Mouse (Mus musculus) left cerebral cortex, postnatal 10 days (tissue): Measurements from ENCODE around the gene Plch1. TPM values are rescaled to one million over a fixed set of nuclear protein-coding genes. Genes with fewer than 3 reads are reported as not detected.

Source experiments
- DNase-seq, 2 experiments: peaks; one replicate each; pipeline ENCODE4 v3.0.0; 2021 to 2022; ENCODE audit warnings: low spot score in 2 of 2, mixed read lengths in 1 of 2; ENCODE audit errors: extremely low spot score in 1 of 2
- intact Hi-C: fragments of 180-260 bp; cut with DNase I; formaldehyde crosslinking; loops from one replicate; pipeline ENCODE4 v1.15.1; 2025
- total RNA-seq, 2 experiments: library from RNA; stranded (reverse); gene quantifications; 2 replicates each; pipeline ENCODE4 v1.2.3; 2021

Gene Plch1
- total RNA-seq, 2 experiments from 2014 or later, result 9.0 to 9.1 TPM

DNA sequence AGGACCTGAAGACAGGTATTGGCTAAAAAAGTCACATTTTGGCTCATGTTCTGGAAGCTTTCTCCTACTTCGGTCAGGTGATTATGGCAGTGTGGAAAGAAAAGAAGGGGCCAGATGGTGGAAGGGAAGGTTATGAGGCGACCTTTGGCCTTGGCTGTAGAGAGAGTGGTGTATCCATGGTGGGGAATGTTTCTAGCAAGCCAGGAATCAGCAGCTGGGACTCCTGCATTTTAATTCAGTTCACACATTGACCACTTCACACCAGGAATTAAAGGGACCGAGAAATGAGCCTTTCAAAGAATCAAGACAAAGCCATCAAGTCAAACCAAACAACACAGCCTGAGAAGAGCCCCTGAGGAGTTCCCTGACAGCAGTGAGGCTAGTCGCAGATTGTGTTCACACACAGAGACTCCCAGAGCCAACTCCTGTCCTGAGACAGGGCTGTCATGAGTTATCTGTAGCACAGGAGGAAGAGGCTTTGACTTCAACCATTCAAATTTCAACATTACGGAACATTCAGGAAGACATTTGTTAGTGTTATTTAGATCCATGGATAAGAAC is 112.4 kb downstream of the Plch1 start:
- intact Hi-C loops, result no loop called here
- DNase-seq, result no peak

DNA sequence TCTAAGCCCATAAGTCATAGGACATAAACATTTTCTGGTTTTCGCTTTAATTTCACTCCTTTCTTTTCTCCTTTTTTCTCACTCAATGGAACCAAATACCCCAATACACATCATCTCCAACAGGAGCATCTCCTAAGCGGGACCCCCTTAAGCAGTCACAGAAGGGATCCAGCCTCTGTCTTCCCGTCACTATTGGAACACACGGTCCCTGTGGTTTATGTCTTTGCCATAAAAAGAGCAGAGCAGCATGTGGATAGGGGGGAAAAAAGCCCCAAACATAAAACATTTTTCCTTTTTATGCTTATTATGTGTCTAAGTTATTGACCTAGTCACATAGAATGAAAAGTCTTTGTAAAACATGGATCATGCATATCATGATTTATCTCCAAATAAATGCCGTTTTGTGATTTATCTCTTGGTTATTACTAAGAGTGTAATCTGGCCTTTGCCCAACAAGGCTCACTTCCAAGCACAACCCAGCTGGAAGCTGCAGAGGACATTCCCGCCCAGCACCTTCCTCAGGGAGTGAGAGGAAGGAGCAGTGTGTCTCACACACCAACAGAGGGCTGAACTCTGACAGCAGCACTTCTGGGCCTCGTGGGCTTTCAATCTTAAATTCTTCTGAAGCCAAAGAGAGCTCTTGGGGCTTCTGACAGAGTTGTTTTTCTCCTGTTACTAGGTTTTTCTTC is 126.5 kb downstream of the Plch1 start:
- DNase-seq, result peak in 1 of 2 experiments; percentile 23
- intact Hi-C loops, result no loop called here

DNA sequence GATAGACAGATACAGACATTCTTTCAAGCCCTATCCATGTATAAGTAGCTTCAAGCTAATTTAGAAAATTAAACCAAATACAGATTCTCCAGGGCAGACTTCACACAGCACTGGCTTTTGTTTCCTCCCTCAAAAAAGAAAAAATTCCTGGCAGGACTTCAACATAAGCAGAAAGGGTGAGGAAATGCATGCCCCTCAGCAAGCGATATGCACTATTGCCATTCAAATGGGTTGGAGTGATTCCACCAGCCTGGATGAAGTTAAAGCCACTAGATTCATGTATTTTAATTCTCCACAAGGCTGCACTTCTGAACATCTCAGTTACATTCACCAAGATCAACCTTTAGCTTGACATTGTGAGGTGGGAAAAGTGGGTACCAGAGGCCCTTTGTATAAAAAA is 138.5 kb downstream of the Plch1 start:
- no peak for DNase-seq
- intact Hi-C loops, result no loop called here

DNA sequence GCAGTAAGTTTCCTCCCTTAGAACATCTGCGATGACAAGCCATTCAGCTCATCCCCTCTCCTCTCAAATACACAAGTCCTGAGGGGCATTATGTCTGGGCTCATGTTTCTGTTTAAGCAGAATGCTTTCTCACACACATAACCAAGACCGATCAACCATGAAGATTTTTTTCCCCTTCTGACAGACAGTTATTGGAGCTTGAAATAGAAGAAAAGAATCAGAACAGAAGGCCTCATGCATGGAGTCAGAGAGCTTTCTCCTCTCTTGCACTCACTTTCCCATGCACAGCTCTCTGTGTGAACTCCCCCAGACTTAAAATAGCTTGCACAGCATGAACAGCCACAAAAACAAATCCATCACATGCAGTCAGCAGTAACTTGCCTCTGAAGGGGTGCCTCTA is 159.2 kb downstream of the Plch1 start:
- intact Hi-C loops, result no loop called here
- DNase-seq, result peak in 1 of 2 experiments; percentile 5

DNA sequence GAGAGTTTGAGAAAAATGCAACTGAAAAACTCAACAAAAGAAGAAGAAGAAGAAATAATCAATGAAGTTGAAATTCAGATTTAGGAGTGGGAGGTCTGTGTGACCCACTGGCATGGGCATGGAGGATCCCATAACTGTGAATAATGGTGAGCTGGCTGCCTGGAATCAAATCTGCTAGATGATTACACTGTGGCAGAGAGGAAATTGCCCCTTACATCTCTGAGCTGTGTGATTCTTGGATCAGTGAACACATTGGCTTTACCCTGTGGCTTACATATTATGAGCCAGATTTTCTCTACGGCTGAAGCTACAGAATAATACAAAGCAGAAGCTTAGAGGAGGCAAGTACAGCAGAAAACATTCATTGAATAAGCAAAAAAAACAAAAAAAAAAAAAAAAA is 170.9 kb downstream of the Plch1 start:
- intact Hi-C loops, result no loop called here
- no peak for DNase-seq

DNA sequence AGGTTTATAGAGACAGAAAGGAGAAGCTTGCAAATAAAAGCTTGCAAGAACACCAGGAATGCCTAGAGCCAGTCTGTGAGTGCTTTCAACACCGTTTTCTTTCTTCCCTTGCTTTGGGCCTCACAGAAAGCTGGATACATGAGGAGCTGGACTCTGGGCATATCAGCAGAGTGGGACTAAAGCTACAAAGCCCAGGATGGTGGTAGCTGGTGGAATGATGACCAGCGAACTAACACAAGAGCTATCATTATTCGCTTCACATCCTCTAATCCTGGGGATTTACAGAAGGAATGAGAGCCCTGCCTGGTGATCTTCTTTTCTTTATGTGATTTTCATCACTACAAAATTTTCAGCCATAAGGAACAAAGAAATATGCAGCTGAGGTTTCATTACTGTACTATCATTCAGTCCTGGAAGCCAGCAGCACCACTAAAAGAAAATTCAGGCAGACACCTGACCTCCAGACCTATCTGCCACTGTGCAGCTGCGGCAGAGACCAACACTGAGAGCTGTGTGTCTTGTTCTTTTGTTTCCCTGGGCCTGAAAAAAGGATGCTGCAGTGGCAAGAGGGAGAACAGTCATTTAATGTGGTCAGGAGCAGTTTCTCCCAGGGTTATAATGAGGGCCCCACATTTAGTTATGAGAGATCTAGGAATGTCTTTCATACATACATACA is 172.5 kb downstream of the Plch1 start:
- intact Hi-C loops, result no loop called here

DNA sequence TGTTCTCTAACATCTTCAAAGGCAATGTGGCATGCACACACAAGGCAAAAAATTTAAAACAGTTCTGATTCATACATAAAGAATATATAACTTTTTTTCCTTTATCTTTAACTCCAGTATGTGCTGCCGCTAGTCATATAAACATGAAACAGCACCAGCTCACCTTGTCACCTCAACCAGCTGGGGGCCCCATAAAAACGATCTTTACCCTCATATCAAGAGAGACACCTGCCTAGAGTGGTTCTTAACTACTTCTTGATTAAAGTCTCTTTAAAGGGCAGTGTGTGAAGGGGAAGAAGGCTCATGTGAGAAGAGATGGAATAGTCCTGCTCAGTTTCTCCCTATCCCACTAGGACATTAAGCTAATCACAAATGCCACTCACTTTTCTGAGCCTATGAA is 205.6 kb downstream of the Plch1 start:
- no peak for DNase-seq
- intact Hi-C loops, result no loop called here

More for the DNA sequence above, 172.5 kb downstream of the Plch1 start:
- no peak for DNase-seq

DNA sequence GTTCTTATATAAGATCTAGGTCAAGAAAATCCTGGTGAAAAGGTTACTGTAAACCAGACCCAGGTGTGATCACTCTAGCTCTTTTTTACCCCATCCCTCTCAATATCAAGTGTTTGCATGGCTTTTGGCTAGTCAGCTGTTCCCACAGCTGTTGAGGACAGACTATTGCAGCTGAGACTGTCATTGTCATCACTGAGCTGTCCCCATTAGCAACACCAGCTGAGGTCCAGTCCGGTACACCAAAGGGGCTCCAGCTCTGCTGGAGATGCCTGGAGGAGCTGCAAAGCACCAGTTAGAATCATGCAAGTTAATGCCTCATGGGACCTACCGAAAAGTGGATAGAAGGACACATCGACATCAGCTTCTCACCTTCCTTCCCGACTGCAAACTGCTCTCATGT is 206.5 kb downstream of the Plch1 start:
- no peak for DNase-seq
- intact Hi-C loops, result no loop called here

DNA sequence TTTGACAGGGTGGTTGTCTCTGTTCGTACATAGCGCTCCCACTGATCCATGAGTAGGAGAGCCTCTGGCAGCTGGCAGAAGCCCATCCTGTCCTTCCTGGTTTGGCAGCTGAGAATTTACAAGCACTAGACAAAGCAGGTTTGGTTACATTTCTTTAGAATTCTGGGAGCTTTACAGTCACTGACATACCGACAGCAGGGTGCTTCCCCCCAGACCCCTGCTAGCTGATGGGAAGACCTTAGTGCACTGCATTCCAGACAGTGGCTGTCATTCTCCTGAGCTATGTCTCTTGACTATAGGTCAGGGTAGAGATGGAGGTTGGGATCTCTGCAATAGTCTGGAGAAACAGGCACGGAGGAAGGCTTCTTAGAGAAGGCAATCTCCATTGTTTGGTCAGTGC is 230.5 kb downstream of the Plch1 start:
- intact Hi-C loops, result no loop called here
- no peak for DNase-seq

DNA sequence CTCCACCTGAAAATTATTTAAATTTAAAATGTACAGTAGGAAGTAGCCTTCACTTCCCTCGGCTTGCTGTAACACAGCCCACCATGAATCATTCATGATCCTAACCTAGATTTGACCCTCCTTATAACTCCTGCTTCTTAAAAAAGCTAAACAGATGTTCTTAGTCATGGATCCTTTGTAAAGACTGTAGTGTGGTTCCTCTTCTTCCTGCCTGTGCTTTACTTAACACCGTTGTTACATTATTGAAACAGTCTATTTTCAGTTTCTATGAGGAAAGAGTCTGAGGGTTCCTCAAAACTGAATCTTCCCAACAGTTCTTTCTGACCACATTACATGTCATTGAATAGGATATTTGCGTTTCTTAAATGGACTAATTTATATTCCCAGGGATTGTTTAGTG is 234.0 kb downstream of the Plch1 start:
- no peak for DNase-seq
- intact Hi-C loops, result no loop called here

DNA sequence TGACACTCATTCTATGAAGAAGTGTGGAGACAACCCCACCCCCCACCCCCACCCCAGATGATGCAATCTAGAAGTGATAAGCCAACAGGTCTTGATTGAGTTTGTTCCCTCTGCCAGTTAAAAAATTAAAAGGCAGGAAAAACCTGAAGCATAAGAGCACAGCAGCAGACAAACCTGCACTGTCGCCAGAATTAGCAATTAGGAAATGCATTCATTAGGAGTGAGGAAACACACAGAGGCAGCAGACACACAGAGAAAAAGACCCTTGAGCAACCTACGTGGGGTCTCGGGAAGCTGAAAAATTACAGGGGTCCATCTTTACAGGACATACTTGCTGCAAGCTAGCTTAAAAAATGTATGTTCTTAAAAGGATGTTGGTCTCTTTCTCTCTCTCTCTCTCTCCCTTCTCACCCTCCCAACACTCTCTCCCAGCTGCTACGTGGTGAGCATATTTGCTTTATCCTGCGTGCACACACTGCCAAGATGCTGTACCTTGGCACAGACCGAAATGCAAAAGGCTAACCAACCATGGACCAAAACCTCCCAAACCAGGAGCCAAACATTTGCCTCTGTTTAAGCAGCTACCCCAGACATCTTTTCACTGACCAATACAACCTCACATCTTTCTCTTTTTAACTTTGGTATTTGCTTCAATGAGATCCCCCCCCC is 234.6 kb downstream of the Plch1 start:
- DNase-seq, result peak in 1 of 2 experiments; percentile 30
- intact Hi-C loops, result no loop called here

Other genes starting within 250 kb of the Plch1 start
- 10 to 100 TPM; 13.1 to 14.2 TPM for gene E130311K13Rik, start 30.0 kb upstream of the Plch1 start, total RNA-seq
- gene Slc33a1, start 65.3 kb upstream of the Plch1 start, total RNA-seq, result 10 to 100 TPM; 24.6 to 28.2 TPM
- 10 to 100 TPM; 41.0 to 42.1 TPM for gene Gmps, start 76.6 kb upstream of the Plch1 start, total RNA-seq
- gene Vmn2r1, start 182.1 kb upstream of the Plch1 start, total RNA-seq, result under 1 TPM; 0.47 to 0.49 TPM
- not detected for gene Vmn2r2, start 242.5 kb upstream of the Plch1 start, total RNA-seq